Mouse (Mus musculus): ENCODE results near the gene Col13a1. TPM values are rescaled to one million over a fixed set of nuclear protein-coding genes. Genes with fewer than 3 reads are reported as not detected.

Gene Col13a1
- total and polyA plus RNA-seq, 3 experiments = not detected

DNA sequence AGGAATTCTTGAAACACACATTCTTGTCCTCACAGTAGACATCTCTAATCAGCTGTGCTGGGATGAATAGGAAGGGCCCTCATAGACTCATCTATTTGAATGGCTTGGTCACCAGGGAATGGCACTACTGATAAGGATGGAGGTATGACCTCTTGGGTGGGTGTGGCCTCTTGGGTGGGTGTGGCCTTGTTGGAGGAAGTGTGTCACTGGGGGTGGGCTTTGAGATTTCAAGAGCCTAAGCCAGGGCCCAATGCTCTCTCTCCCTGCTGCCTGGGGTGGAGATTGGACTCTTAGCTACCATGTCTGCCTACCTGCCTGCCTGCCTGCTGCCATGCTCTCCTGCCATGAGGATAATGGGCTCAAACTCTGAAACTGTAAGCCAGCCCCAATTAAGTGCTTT lies 53.2 kb downstream of the Col13a1 start:
- in situ Hi-C loops (cut with MboI; ENCODE audit: low pct_ligation_motif_present, low pct_unique_long_range_greater_than_20kb, low sequenced_read_pairs) = no loop called here
- DNase-seq (ENCODE audit: extremely low read depth) = no peak
- dilution Hi-C loops (cut with MboI; ENCODE audit: extremely low pct_ligation_motif_present, extremely low pct_unique_long_range_greater_than_20kb, low sequenced_read_pairs) = no loop called here

GRCm38 (mm10) chr10:61920655-61921365 lies 58.1 kb downstream of the Col13a1 start:
- no peaks in the 10 kb centered on the region for H3K36me3 ChIP-seq (replicated peaks in 1 of 2; ENCODE audit: control insufficient read depth in 1 of 2, insufficient read depth in 1 of 2, low read length in 1 of 2)
- H3K27ac ChIP-seq (ENCODE audit: insufficient read depth, low read depth) = no peak overlapping the region
- H3K9ac ChIP-seq (ENCODE audit: insufficient read depth, low read depth) = no peak overlapping the region
- no peaks in the 10 kb centered on the region for H3K79me2 ChIP-seq (replicated peaks; ENCODE audit: control insufficient read depth, extremely low read depth, insufficient read depth, poor library complexity, severe bottlenecking)
- TF ChIP-seq CHD2 (IDR thresholded peaks at IDR 0.05; ENCODE audit: low read length) (no peak), NELFE (IDR thresholded peaks at IDR 0.05; ENCODE audit: low read depth, low read length) (no peak), ELF1 (IDR thresholded peaks at IDR 0.05; ENCODE audit: low read depth, low read length) (no peak), IRF4 (IDR thresholded peaks at IDR 0.05; ENCODE audit: low read depth, low read length) (no peak), POLR2A (IDR thresholded peaks at IDR 0.05; ENCODE audit: low read depth, low read length) (no peak), SMC3 (IDR thresholded peaks at IDR 0.05; ENCODE audit: low read depth, low read length) (no peak), ZNF384 (IDR thresholded peaks at IDR 0.05; ENCODE audit: low read depth, low read length) (no peak), MAZ (IDR thresholded peaks at IDR 0.05; ENCODE audit: low read depth, low read length) (no peak), NRF1 (IDR thresholded peaks at IDR 0.05; ENCODE audit: low read depth, low read length) (no peak), UBTF (IDR thresholded peaks at IDR 0.05; ENCODE audit: low read depth, low read length) (no peak), GABPA (IDR thresholded peaks at IDR 0.05; ENCODE audit: insufficient replicate concordance, low read depth, low read length) (no peak), TCF12 (IDR thresholded peaks at IDR 0.05; ENCODE audit: low read depth, low read length) (no peak), ETS1 (conservative IDR thresholded peaks at IDR 0.05; ENCODE audit: low read depth, low read length) (no peak), MEF2A (IDR thresholded peaks at IDR 0.05; ENCODE audit: borderline replicate concordance, low read depth, low read length) (no peak), ZMIZ1 (IDR thresholded peaks at IDR 0.05; ENCODE audit: low read depth, low read length) (no peak), RCOR1 (conservative IDR thresholded peaks at IDR 0.05; ENCODE audit: low read depth, low read length) (no peak)
- dilution Hi-C loops (cut with MboI; ENCODE audit: extremely low pct_ligation_motif_present, extremely low pct_unique_long_range_greater_than_20kb, low sequenced_read_pairs) = no loop called here
- no peak overlapping the region for H3K4me3 ChIP-seq (replicated peaks in 1 of 3; ENCODE audit: low read depth in 2 of 3, low read length in 2 of 3, poor library complexity in 1 of 3)
- no peak overlapping the region for H3K4me2 ChIP-seq (ENCODE audit: insufficient read depth, low read depth, poor library complexity, severe bottlenecking)
- in situ Hi-C loops (cut with MboI; ENCODE audit: low pct_ligation_motif_present, low pct_unique_long_range_greater_than_20kb, low sequenced_read_pairs) = no loop called here
- H3K4me1 ChIP-seq (ENCODE audit: control insufficient read depth in 1 of 2, insufficient read depth in 2 of 2) = no peaks in the 10 kb centered on the region
- H3K9me3 ChIP-seq (replicated peaks; ENCODE audit: low read length) = peaks cover 13% of the 10 kb centered on the region
- H3K27me3 ChIP-seq (replicated peaks) = peaks cover 63% of the 10 kb centered on the region
- no peak for DNase-seq (ENCODE audit: extremely low read depth)

More for the DNA sequence above, 53.2 kb downstream of the Col13a1 start:
- Histone ChIP-seq H3K27ac (ENCODE audit: insufficient read depth, low read depth) (no peak overlapping the region), H3K9me3 (replicated peaks; ENCODE audit: low read length) (peaks cover 3% of the 10 kb centered on the region), H3K4me3 (replicated peaks in 1 of 3; ENCODE audit: low read depth in 2 of 3, low read length in 2 of 3, poor library complexity in 1 of 3) (no peak overlapping the region), H3K4me2 (ENCODE audit: insufficient read depth, low read depth, poor library complexity, severe bottlenecking) (no peak overlapping the region), H3K27me3 (replicated peaks) (peaks cover 77% of the 10 kb centered on the region), H3K79me2 (replicated peaks; ENCODE audit: control insufficient read depth, extremely low read depth, insufficient read depth, poor library complexity, severe bottlenecking) (no peaks in the 10 kb centered on the region), H3K36me3 (replicated peaks in 1 of 2; ENCODE audit: control insufficient read depth in 1 of 2, insufficient read depth in 1 of 2, low read length in 1 of 2) (no peaks in the 10 kb centered on the region), H3K4me1 (ENCODE audit: control insufficient read depth in 1 of 2, insufficient read depth in 2 of 2) (no peaks in the 10 kb centered on the region), H3K9ac (ENCODE audit: insufficient read depth, low read depth) (no peak overlapping the region)
- no peak for TF ChIP-seq POLR2AphosphoS2 (IDR thresholded peaks at IDR 0.05; ENCODE audit: low read depth, low read length)
- TF ChIP-seq MEF2A (IDR thresholded peaks at IDR 0.05; ENCODE audit: borderline replicate concordance, low read depth, low read length) = no peak
- no peak for TF ChIP-seq NELFE (IDR thresholded peaks at IDR 0.05; ENCODE audit: low read depth, low read length)
- no peak for TF ChIP-seq ZC3H11A (IDR thresholded peaks at IDR 0.05; ENCODE audit: low read depth, low read length)
- TF ChIP-seq MAFK (IDR thresholded peaks at IDR 0.05; ENCODE audit: insufficient replicate concordance, low read length) = no peak
- TF ChIP-seq MXI1 (IDR thresholded peaks at IDR 0.05; ENCODE audit: low read depth, low read length) = no peak
- TF ChIP-seq HCFC1 (IDR thresholded peaks at IDR 0.05; ENCODE audit: low read depth, low read length) = no peak
- TF ChIP-seq CHD1 (IDR thresholded peaks at IDR 0.05; ENCODE audit: low read depth, low read length) = no peak
- TF ChIP-seq PAX5 (IDR thresholded peaks at IDR 0.05; ENCODE audit: low read length) = no peak
- no peak for TF ChIP-seq TCF12 (IDR thresholded peaks at IDR 0.05; ENCODE audit: low read depth, low read length)
- no peak for TF ChIP-seq SIN3A (IDR thresholded peaks at IDR 0.05; ENCODE audit: low read length)
- no peak for TF ChIP-seq USF1 (IDR thresholded peaks at IDR 0.05; ENCODE audit: low read depth, low read length)
